Mouse (Mus musculus): ENCODE results near the gene Acsf3. TPM values are rescaled to one million over a fixed set of nuclear protein-coding genes. Genes with fewer than 3 reads are reported as not detected.

The Acsf3 gene
- total and polyA plus RNA-seq, 3 experiments, result 2.2 to 10.4 (median 9.0) TPM

GRCm38 (mm10) chr8:122865441-122865840 lies 90.2 kb downstream of the Acsf3 start:
- peak; percentile 21 for DNase-seq (ENCODE audit: extremely low read depth)

GRCm38 (mm10) chr8:122866231-122866630 lies 90.9 kb downstream of the Acsf3 start:
- TF ChIP-seq TBP (conservative IDR thresholded peaks at IDR 0.05; ENCODE audit: low read depth, low read length) (no peak), IRF4 (IDR thresholded peaks at IDR 0.05; ENCODE audit: low read depth, low read length) (no peak), POLR2AphosphoS2 (IDR thresholded peaks at IDR 0.05; ENCODE audit: low read depth, low read length) (no peak), NRF1 (IDR thresholded peaks at IDR 0.05; ENCODE audit: low read depth, low read length) (no peak)
- H3K9ac ChIP-seq (ENCODE audit: insufficient read depth, low read depth), result no peak overlapping the region
- no peaks in the 10 kb centered on the region for H3K79me2 ChIP-seq (replicated peaks; ENCODE audit: control insufficient read depth, extremely low read depth, insufficient read depth, poor library complexity, severe bottlenecking)
- no peak overlapping the region for H3K4me3 ChIP-seq (replicated peaks in 1 of 3; ENCODE audit: low read depth in 2 of 3, low read length in 2 of 3, poor library complexity in 1 of 3)
- H3K4me1 ChIP-seq (ENCODE audit: control insufficient read depth in 1 of 2, insufficient read depth in 2 of 2), result peaks cover 4 to 20% of the 10 kb centered on the region in 2 experiments; a peak in 3 of 4 replicates
- dilution Hi-C loops (cut with MboI; ENCODE audit: extremely low pct_ligation_motif_present, extremely low pct_unique_long_range_greater_than_20kb, low sequenced_read_pairs) (no loop called here), in situ Hi-C loops (cut with MboI; ENCODE audit: low pct_ligation_motif_present, low pct_unique_long_range_greater_than_20kb, low sequenced_read_pairs) (no loop called here)
- no peak for DNase-seq (ENCODE audit: extremely low read depth)
- no peak overlapping the region for H3K4me2 ChIP-seq (ENCODE audit: insufficient read depth, low read depth, poor library complexity, severe bottlenecking)
- H3K27me3 ChIP-seq (replicated peaks), result peaks cover 15% of the 10 kb centered on the region
- H3K27ac ChIP-seq (ENCODE audit: insufficient read depth, low read depth), result no peak overlapping the region
- no peaks in the 10 kb centered on the region for H3K36me3 ChIP-seq (replicated peaks in 1 of 2; ENCODE audit: control insufficient read depth in 1 of 2, insufficient read depth in 1 of 2, low read length in 1 of 2)
- no peaks in the 10 kb centered on the region for H3K9me3 ChIP-seq (replicated peaks; ENCODE audit: low read length)

More at GRCm38 (mm10) chr8:122865441-122865840, 90.2 kb downstream of the Acsf3 start:
- H3K36me3 ChIP-seq (replicated peaks in 1 of 2; ENCODE audit: control insufficient read depth in 1 of 2, insufficient read depth in 1 of 2, low read length in 1 of 2), result no peaks in the 10 kb centered on the region
- peak in 1 of 2 experiments; percentile 63; a peak in 2 of 4 replicates for TF ChIP-seq CTCF (conservative IDR thresholded peaks at IDR 0.05 in 1 of 2, IDR thresholded peaks at IDR 0.05 in 1 of 2; ENCODE audit: low read depth in 2 of 2, low read length in 2 of 2)
- TF ChIP-seq RAD21 (IDR thresholded peaks at IDR 0.05; ENCODE audit: low read depth, low read length), result peak; percentile 49
- peak; percentile 43 for TF ChIP-seq SMC3 (IDR thresholded peaks at IDR 0.05; ENCODE audit: low read depth, low read length)
- no peak for TF ChIP-seq GABPA (IDR thresholded peaks at IDR 0.05; ENCODE audit: insufficient replicate concordance, low read depth, low read length)
- in situ Hi-C loops (cut with MboI; ENCODE audit: low pct_ligation_motif_present, low pct_unique_long_range_greater_than_20kb, low sequenced_read_pairs), result no loop called here
- peaks cover 4 to 14% of the 10 kb centered on the region in 2 experiments; a peak in 3 of 4 replicates for H3K4me1 ChIP-seq (ENCODE audit: control insufficient read depth in 1 of 2, insufficient read depth in 2 of 2)
- no peaks in the 10 kb centered on the region for H3K79me2 ChIP-seq (replicated peaks; ENCODE audit: control insufficient read depth, extremely low read depth, insufficient read depth, poor library complexity, severe bottlenecking)
- H3K27me3 ChIP-seq (replicated peaks), result peaks cover 21% of the 10 kb centered on the region
- no peak overlapping the region for H3K4me2 ChIP-seq (ENCODE audit: insufficient read depth, low read depth, poor library complexity, severe bottlenecking)
- no peak overlapping the region for H3K27ac ChIP-seq (ENCODE audit: insufficient read depth, low read depth)
- no peak overlapping the region for H3K4me3 ChIP-seq (replicated peaks in 1 of 3; ENCODE audit: low read depth in 2 of 3, low read length in 2 of 3, poor library complexity in 1 of 3)
- dilution Hi-C loops (cut with MboI; ENCODE audit: extremely low pct_ligation_motif_present, extremely low pct_unique_long_range_greater_than_20kb, low sequenced_read_pairs), result no loop called here
- H3K9ac ChIP-seq (ENCODE audit: insufficient read depth, low read depth), result no peak overlapping the region
- H3K9me3 ChIP-seq (replicated peaks; ENCODE audit: low read length), result no peaks in the 10 kb centered on the region

Other genes with a start within 250 kb of the Acsf3 start
- gene Piezo1, start 224.2 kb upstream of the Acsf3 start, total RNA-seq (2012; rRNA removed), result 52.1 and 59.7 TPM in 2 replicates
- gene Piezo1, start 224.2 kb upstream of the Acsf3 start, total RNA-seq (2014; rRNA removed), result 15.1 and 21.1 TPM in 2 replicates
- gene Piezo1, start 224.2 kb upstream of the Acsf3 start, polyA plus RNA-seq (2012; ENCODE audit: insufficient read length, low read depth), result 26.5 and 41.6 TPM in 2 replicates
- 50.0 and 53.7 TPM in 2 replicates for gene Cdt1, start 207.5 kb upstream of the Acsf3 start, total RNA-seq (2012; rRNA removed)
- 46.0 and 54.2 TPM in 2 replicates for gene Cdt1, start 207.5 kb upstream of the Acsf3 start, total RNA-seq (2014; rRNA removed)
- 57.6 and 67.3 TPM in 2 replicates for gene Cdt1, start 207.5 kb upstream of the Acsf3 start, polyA plus RNA-seq (2012; ENCODE audit: insufficient read length, low read depth)
- gene Aprt, start 198.6 kb upstream of the Acsf3 start, total RNA-seq (2012; rRNA removed), result 524 and 653 TPM in 2 replicates
- gene Aprt, start 198.6 kb upstream of the Acsf3 start, total RNA-seq (2014; rRNA removed), result 453 and 516 TPM in 2 replicates
- 543 and 561 TPM in 2 replicates for gene Aprt, start 198.6 kb upstream of the Acsf3 start, polyA plus RNA-seq (2012; ENCODE audit: insufficient read length, low read depth)
- 19.8 and 25.6 TPM in 2 replicates for gene Galns, start 164.0 kb upstream of the Acsf3 start, total RNA-seq (2012; rRNA removed)
- gene Galns, start 164.0 kb upstream of the Acsf3 start, total RNA-seq (2014; rRNA removed), result 13.2 and 16.4 TPM in 2 replicates
- 23.5 and 25.6 TPM in 2 replicates for gene Galns, start 164.0 kb upstream of the Acsf3 start, polyA plus RNA-seq (2012; ENCODE audit: insufficient read length, low read depth)
- 64.2 and 67.0 TPM in 2 replicates for gene Trappc2l, start 163.8 kb upstream of the Acsf3 start, total RNA-seq (2012; rRNA removed)
- gene Trappc2l, start 163.8 kb upstream of the Acsf3 start, total RNA-seq (2014; rRNA removed), result 10.1 and 15.7 TPM in 2 replicates
- 36.0 and 38.8 TPM in 2 replicates for gene Trappc2l, start 163.8 kb upstream of the Acsf3 start, polyA plus RNA-seq (2012; ENCODE audit: insufficient read length, low read depth)
- not detected in 2 replicates for gene Pabpn1l, start 152.7 kb upstream of the Acsf3 start, total RNA-seq (2012; rRNA removed)
- not detected in 2 replicates for gene Pabpn1l, start 152.7 kb upstream of the Acsf3 start, total RNA-seq (2014; rRNA removed)
- not detected in 2 replicates for gene Pabpn1l, start 152.7 kb upstream of the Acsf3 start, polyA plus RNA-seq (2012; ENCODE audit: insufficient read length, low read depth)
- gene Cbfa2t3, start 76.4 kb upstream of the Acsf3 start, total RNA-seq (2012; rRNA removed), result 2.1 and 3.4 TPM in 2 replicates
- 0.43 and 0.47 TPM in 2 replicates for gene Cbfa2t3, start 76.4 kb upstream of the Acsf3 start, total RNA-seq (2014; rRNA removed)
- gene Cbfa2t3, start 76.4 kb upstream of the Acsf3 start, polyA plus RNA-seq (2012; ENCODE audit: insufficient read length, low read depth), result 16.5 and 22.6 TPM in 2 replicates
- gene Cdh15, start 72.5 kb downstream of the Acsf3 start, total RNA-seq (2012; rRNA removed), result not detected in 2 replicates
- not detected in 2 replicates for gene Cdh15, start 72.5 kb downstream of the Acsf3 start, total RNA-seq (2014; rRNA removed)
- not detected in 2 replicates for gene Cdh15, start 72.5 kb downstream of the Acsf3 start, polyA plus RNA-seq (2012; ENCODE audit: insufficient read length, low read depth)

Measured in CH12.LX (cell line).